Mouse (Mus musculus) intestine, embryonic 15.5 days (tissue): ENCODE measurements at regions not wholly inside any gene's neighbourhood (a gene's known extent, or its start where the extent isn't known, plus 50 kb on each side); places are given as distances from the start of the nearest gene placed in this dataset.
A peak's percentile ranks its signal among the peaks of the same experiment; 100 is the strongest.
"Not testable (repeated sequence)": the region's sequence is repeated elsewhere in the genome, so short reads cannot be mapped to it uniquely, and the experiment has no call there.

Experiments used
- ATAC-seq: fragments of 200-750 bp; cut with Nextera tagmentation; 2 replicates; pipeline ENCODE4 v1.8.0; 2017; ENCODE audit warnings: moderate TSS enrichment, moderate library complexity
- H3K27ac ChIP-seq: fragments of 300-500 bp; sonication (generic); 2 replicates; pipeline ENCODE4 v1.5.1; 2015; ENCODE audit warnings: mild to moderate bottlenecking, inconsistent platforms
- H3K27me3 ChIP-seq: fragments of 300-500 bp; sonication (generic); replicated peaks from 2 replicates; pipeline ENCODE4 v1.6.1; 2015; ENCODE audit warnings: inconsistent platforms
- H3K36me3 ChIP-seq: fragments of 300-500 bp; sonication (generic); 2 replicates; pipeline ENCODE4 v1.6.1; 2015; ENCODE audit warnings: inconsistent platforms
- H3K4me1 ChIP-seq: fragments of 300-500 bp; sonication (generic); replicated peaks from 2 replicates; pipeline ENCODE4 v1.6.1; 2015; ENCODE audit warnings: inconsistent platforms
- H3K4me2 ChIP-seq: fragments of 300-500 bp; sonication (generic); replicated peaks from 2 replicates; pipeline ENCODE4 v1.6.1; 2015; ENCODE audit warnings: mild to moderate bottlenecking, inconsistent platforms
- H3K4me3 ChIP-seq: fragments of 300-500 bp; sonication (generic); replicated peaks from 2 replicates; pipeline ENCODE4 v1.5.1; 2015; ENCODE audit warnings: inconsistent platforms
- H3K9ac ChIP-seq: fragments of 300-500 bp; sonication (generic); 2 replicates; pipeline ENCODE4 v1.6.1; 2015; ENCODE audit warnings: inconsistent platforms
- H3K9me3 ChIP-seq: fragments of 300-500 bp; sonication (generic); 2 replicates; pipeline ENCODE4 v1.6.1; 2016; ENCODE audit warnings: inconsistent platforms
- WGBS: fragments of 180-500 bp; shearing (Covaris S2); methylation state at CpG from one replicate; pipeline ENCODE4 v1.1.7; 2015; 5-methylcytosine and 5-hydroxymethylcytosine counted together

DNA sequence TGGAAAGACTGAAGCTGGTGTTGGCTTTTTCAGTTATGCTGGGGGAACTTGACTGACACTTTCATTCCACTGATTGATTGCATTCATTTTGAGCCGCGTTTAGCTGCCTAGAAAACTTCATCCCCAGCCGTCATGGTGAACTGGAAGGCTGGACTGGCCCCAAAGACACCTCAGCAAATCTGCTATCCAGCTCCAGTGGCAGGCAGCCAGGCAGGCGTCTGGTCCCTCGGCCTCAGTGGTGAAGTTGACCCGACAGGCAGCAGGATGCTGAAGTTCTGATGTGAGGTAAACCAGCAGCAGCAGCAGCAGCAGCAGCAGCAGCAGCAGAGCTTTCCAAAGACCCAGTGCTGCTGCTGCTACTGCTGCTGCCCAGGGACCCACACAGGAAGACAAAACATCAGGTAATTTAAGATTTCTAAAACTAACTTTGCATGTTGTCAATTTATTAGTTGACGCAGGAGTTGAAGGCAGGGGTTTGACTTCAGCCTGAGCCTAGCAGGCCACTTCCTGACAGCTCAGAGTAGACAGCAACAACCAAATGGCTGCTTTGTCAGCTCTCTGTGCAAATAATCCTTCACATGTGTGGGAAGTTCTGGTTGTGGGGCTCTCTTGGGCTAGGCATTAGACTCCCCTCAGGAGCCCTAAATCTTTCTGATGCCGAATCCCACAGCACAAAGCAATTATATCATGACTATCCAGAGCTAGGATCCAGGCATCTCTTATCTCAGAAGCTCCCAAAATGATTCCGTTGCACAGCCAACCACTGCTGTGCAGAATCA lies 200.4 kb upstream of the Nhs start:
- Histone ChIP-seq H3K36me3 (no peaks in the 10 kb centered on the region), H3K9me3 (no peaks in the 10 kb centered on the region), H3K27ac (no peak overlapping the region), H3K4me2 (no peak overlapping the region), H3K27me3 (no peaks in the 10 kb centered on the region; the same call in 1 of the 2 replicates), H3K4me3 (no peak overlapping the region), H3K9ac (no peak overlapping the region), H3K4me1 (no peaks in the 10 kb centered on the region)
- no peak for ATAC-seq
- 48% methylated on average over 9 of the region's 9 CpGs for WGBS

DNA sequence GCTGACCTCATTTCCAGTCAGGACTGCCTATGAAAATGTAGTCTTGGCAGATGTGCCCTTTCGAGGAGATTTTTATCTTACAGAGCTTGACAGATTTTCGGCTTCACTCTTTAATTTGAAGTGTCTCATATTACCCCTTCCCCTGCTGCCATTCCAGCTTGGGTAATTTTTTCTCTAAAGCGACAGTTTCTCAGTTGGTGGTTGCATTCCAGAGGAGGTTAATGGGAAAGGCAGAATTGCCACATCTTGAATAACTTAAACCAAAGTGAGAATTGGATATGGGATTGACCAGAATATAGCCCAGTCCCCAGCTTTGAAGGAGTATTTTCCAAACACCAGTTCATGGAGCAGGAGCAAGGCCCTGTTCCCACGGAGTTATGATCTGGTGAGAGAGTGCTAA lies 188.8 kb upstream of the Nhs start:
- no peak overlapping the region for H3K27ac ChIP-seq
- H3K4me2 ChIP-seq: no peak overlapping the region
- no peaks in the 10 kb centered on the region for H3K9me3 ChIP-seq
- no peaks in the 10 kb centered on the region for H3K4me1 ChIP-seq
- no peak for ATAC-seq
- no peaks in the 10 kb centered on the region for H3K27me3 ChIP-seq
- no peak overlapping the region for H3K4me3 ChIP-seq
- H3K9ac ChIP-seq: no peak overlapping the region
- no peaks in the 10 kb centered on the region for H3K36me3 ChIP-seq
- 52% methylated on average over 4 of the region's 4 CpGs for WGBS

DNA sequence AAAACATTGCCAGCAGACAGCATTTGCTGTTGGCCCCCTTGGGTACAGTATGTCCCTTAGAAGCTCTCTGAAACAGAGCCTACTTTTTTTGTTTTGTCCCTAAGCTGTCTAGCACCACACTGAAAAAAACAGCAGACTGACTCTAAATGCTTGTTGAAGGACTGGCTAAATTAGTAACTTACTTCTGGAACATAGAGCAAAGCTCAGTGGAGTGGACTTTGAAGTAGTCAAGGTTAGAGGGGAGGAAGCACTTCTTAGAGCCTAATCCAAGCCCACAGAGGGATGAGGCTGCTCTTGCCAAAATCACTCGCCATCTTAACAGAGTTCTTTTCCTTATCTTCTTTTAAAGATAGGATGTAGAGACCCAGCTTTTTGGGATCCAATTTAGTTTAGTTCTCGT lies 188.4 kb upstream of the Nhs start:
- Histone ChIP-seq H3K4me2 (no peak overlapping the region), H3K27ac (no peak overlapping the region), H3K4me1 (no peaks in the 10 kb centered on the region), H3K36me3 (no peaks in the 10 kb centered on the region), H3K9me3 (no peaks in the 10 kb centered on the region), H3K27me3 (no peaks in the 10 kb centered on the region), H3K9ac (no peak overlapping the region), H3K4me3 (no peak overlapping the region)
- no peak for ATAC-seq
- 32% methylated on average over 2 of the region's 2 CpGs for WGBS

- Histone ChIP-seq H3K9ac (no peak overlapping the region), H3K36me3 (no peaks in the 10 kb centered on the region), H3K27ac (no peak overlapping the region), H3K27me3 (no peaks in the 10 kb centered on the region), H3K4me3 (no peak overlapping the region), H3K9me3 (no peaks in the 10 kb centered on the region), H3K4me2 (no peak overlapping the region), H3K4me1 (no peaks in the 10 kb centered on the region)
- 63% methylated on average over 3 of the region's 3 CpGs for WGBS
- no peak for ATAC-seq
Measured at GRCm38 (mm10) chrX:162345497-162346143, 186.1 kb upstream of the Nhs start.

- Histone ChIP-seq H3K4me3 (no peak overlapping the region), H3K4me1 (no peaks in the 10 kb centered on the region), H3K4me2 (no peak overlapping the region), H3K36me3 (no peaks in the 10 kb centered on the region), H3K27me3 (no peaks in the 10 kb centered on the region), H3K9me3 (no peaks in the 10 kb centered on the region), H3K9ac (no peak overlapping the region), H3K27ac (no peak overlapping the region)
- WGBS: 92% methylated on average over 5 of the region's 5 CpGs
- no peak for ATAC-seq
Measured at GRCm38 (mm10) chrX:162332121-162332520, 172.6 kb upstream of the Nhs start.

DNA sequence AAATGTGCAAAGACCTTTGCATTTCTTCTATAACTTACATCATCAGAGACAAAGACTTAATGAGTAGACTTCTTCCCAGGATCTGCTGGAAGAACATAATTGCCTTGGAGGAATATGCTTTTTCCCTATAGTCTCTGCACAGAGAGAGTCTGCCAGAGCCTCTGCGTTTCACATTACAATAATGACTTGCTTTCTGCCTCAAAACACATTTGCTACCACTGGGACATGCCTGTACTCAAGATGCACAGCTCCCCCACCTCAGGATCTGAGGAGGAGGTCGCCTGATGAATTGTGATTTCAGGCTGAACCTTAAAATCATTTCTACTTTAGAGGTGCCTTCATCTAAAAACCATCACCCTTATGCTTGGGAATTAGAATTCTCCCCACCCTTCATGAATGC lies 148.1 kb upstream of the Nhs start:
- no peak for ATAC-seq
- Histone ChIP-seq H3K4me2 (no peak overlapping the region), H3K27me3 (no peaks in the 10 kb centered on the region), H3K4me1 (no peaks in the 10 kb centered on the region), H3K9ac (no peak overlapping the region), H3K36me3 (no peaks in the 10 kb centered on the region), H3K9me3 (no peaks in the 10 kb centered on the region), H3K27ac (no peak overlapping the region), H3K4me3 (no peak overlapping the region)
- 72% methylated on average over 2 of the region's 2 CpGs for WGBS

GRCm38 (mm10) chrX:162304145-162304544 lies 144.6 kb upstream of the Nhs start:
- H3K36me3 ChIP-seq: no peaks in the 10 kb centered on the region
- H3K9me3 ChIP-seq: no peaks in the 10 kb centered on the region
- H3K4me2 ChIP-seq: no peak overlapping the region
- no peaks in the 10 kb centered on the region for H3K4me1 ChIP-seq
- H3K4me3 ChIP-seq: no peak overlapping the region
- no peaks in the 10 kb centered on the region for H3K27me3 ChIP-seq
- no peak for ATAC-seq
- H3K9ac ChIP-seq: no peak overlapping the region
- no peak overlapping the region for H3K27ac ChIP-seq

- Histone ChIP-seq H3K27me3 (no peaks in the 10 kb centered on the region), H3K9me3 (no peaks in the 10 kb centered on the region), H3K4me1 (no peaks in the 10 kb centered on the region), H3K27ac (no peak overlapping the region), H3K9ac (no peak overlapping the region), H3K36me3 (no peaks in the 10 kb centered on the region), H3K4me2 (no peak overlapping the region), H3K4me3 (no peak overlapping the region)
- ATAC-seq: no peak
Measured at GRCm38 (mm10) chrX:162302788-162303187, 143.3 kb upstream of the Nhs start.

DNA sequence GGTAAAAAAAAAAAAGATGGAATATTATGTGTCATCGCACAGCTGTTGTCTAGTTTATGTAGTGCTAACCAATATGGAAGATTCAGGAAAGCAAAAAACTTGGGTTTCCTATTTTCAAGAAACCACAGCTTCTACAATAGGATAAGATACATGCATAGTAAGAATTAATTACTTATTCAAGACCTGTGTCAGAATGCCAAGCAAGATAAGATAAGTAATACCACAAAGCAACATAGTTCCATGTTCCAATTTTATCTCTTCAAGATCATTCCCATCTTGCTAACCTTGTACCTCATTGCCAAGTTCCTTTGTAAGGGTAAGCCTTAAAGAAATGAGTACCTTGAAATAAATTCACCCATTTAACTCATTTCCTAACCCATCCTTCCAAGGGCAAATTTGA lies 131.7 kb upstream of the Nhs start:
- H3K27me3 ChIP-seq: no peaks in the 10 kb centered on the region
- H3K9me3 ChIP-seq: no peaks in the 10 kb centered on the region
- H3K4me3 ChIP-seq: no peak overlapping the region
- H3K4me2 ChIP-seq: no peak overlapping the region
- no peak overlapping the region for H3K9ac ChIP-seq
- no peak for ATAC-seq
- WGBS: 95% methylated on average over 1 of the region's 1 CpGs
- no peaks in the 10 kb centered on the region for H3K36me3 ChIP-seq
- H3K27ac ChIP-seq: no peak overlapping the region
- H3K4me1 ChIP-seq: no peaks in the 10 kb centered on the region

GRCm38 (mm10) chrX:162286155-162286554 lies 126.6 kb upstream of the Nhs start:
- not testable (repeated sequence) for ATAC-seq, H3K4me2 ChIP-seq, H3K9me3 ChIP-seq, H3K27ac ChIP-seq, H3K4me1 ChIP-seq, H3K36me3 ChIP-seq, H3K9ac ChIP-seq, H3K4me3 ChIP-seq, H3K27me3 ChIP-seq

DNA sequence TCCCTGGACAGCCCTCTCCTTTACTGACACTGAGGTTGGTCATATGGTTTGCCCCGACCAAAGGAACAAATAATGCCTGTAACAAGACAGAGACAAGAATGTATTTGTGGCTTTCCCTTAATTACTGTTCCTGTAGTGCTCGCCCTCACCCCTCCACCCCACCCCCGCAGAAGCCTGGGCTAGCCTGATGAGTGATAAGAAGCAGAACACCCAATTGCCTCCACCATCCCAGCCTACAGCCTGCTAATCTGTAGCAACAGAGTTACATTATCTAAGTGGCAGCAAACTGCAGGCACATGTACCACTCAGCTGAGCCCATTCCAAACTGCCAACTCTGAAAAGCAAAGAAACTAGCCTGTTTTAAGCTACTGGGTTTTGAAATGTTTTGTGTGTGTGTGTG lies 124.7 kb upstream of the Nhs start:
- WGBS: 51% methylated on average over 3 of the region's 3 CpGs
- Histone ChIP-seq H3K36me3 (no peaks in the 10 kb centered on the region), H3K4me2 (no peak overlapping the region), H3K27me3 (no peaks in the 10 kb centered on the region), H3K9ac (no peak overlapping the region), H3K4me1 (no peaks in the 10 kb centered on the region), H3K9me3 (no peaks in the 10 kb centered on the region), H3K4me3 (no peak overlapping the region), H3K27ac (no peak overlapping the region)
- peak; percentile 59; the same call in 1 of the 2 replicates for ATAC-seq

DNA sequence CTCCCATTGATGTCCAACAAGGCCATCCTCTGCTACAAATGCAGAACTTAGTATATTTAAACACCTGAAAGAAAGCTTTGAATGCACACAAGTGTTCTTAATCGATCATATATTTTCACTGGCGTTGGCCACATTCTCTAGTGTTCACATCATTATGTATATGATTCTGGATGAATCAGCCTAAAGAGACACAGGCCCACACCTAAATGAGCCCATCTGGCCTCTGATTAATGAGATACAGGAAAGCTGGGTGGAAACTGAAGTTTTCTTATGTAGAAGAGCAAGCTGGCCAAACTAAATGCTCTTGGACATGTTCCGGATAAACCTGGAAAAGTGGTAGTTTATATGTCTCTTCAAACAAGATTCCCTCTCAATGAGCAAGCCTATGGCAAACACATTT lies 123.2 kb upstream of the Nhs start:
- Histone ChIP-seq H3K9ac (no peak overlapping the region), H3K36me3 (no peaks in the 10 kb centered on the region), H3K4me1 (no peaks in the 10 kb centered on the region), H3K4me3 (no peak overlapping the region), H3K27ac (no peak overlapping the region), H3K27me3 (no peaks in the 10 kb centered on the region), H3K9me3 (no peaks in the 10 kb centered on the region), H3K4me2 (no peak overlapping the region)
- WGBS: 95% methylated on average over 3 of the region's 3 CpGs
- no peak for ATAC-seq
